Mouse (Mus musculus): ENCODE results near the gene App.

DNA sequence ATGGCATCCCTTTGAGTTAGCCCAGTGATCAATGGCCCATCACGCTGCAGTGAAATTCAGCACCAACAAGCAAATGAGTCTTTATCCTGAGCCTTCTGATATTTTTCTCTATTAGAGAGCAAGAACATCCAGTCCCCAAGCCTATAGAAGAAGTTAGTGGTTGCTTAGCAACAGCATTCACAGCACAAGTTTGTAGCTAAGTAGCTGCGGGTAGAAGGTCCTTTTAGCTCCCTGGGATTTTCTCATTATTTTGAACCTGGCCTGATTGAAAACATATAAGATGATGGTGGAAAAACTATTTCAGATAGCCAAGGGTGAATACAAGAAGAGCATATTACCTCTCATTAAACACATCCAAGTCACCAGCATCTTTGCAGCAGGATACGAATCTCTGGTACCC, 256.8 kb downstream of the App start:
- TF ChIP-seq CTCF (IDR thresholded peaks at IDR 0.05; ENCODE audit: borderline replicate concordance, control insufficient read depth, extremely low read depth, insufficient read depth, low read length, poor library complexity), result no peak
- no peak for TF ChIP-seq POLR2A (IDR thresholded peaks at IDR 0.05; ENCODE audit: control insufficient read depth, extremely low read depth, insufficient read depth, low read length, poor library complexity)

Measured in thymus, adult 2 months (tissue).